Mouse (Mus musculus): ENCODE data around the gene Agbl4. TPM values are rescaled to one million over a fixed set of nuclear protein-coding genes. Genes with fewer than 3 reads are reported as not detected.

Agbl4 gene
- total and polyA plus RNA-seq, 3 experiments, result not detected

DNA sequence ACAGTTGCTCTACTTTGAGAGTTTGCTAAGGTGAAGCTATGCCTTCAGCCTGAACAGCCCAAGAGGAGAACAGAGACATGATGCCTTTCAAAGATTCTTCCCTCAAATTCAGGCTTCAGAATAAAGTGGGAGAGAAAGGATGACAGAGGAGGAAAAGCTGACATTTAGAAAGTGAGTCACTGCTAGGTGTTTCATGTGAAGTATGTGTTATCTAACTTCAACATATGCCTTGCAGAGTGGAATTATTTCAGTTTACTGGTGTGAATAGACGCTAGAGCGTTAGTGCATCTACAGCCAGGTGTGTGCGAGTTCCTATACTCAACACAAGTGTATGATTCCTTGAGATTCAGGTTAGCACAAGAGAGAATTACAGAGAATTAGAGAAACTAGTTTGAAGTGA is 244.0 kb downstream of the Agbl4 start:
- TF ChIP-seq ZC3H11A (IDR thresholded peaks at IDR 0.05; ENCODE audit: low read depth, low read length) (no peak), JUND (IDR thresholded peaks at IDR 0.05; ENCODE audit: low read depth, low read length) (no peak), MXI1 (IDR thresholded peaks at IDR 0.05; ENCODE audit: low read depth, low read length) (no peak), UBTF (IDR thresholded peaks at IDR 0.05; ENCODE audit: borderline replicate concordance, insufficient read depth, low read depth, low read length) (no peak), POLR2A (IDR thresholded peaks at IDR 0.05; ENCODE audit: control insufficient read depth in 1 of 2, insufficient read depth in 1 of 2, low read depth in 1 of 2, low read length in 2 of 2, poor library complexity in 1 of 2) (no peak), USF2 (IDR thresholded peaks at IDR 0.05; ENCODE audit: borderline replicate concordance in 1 of 2, insufficient read depth in 1 of 2, low read depth in 1 of 2, low read length in 2 of 2) (no peak), TBP (IDR thresholded peaks at IDR 0.05; ENCODE audit: low read depth, low read length) (no peak), MYC (IDR thresholded peaks at IDR 0.05; ENCODE audit: low read depth, low read length) (no peak), EP300 (IDR thresholded peaks at IDR 0.05; ENCODE audit: low read depth in 1 of 2, low read length in 2 of 2) (no peak), NRF1 (IDR thresholded peaks at IDR 0.05; ENCODE audit: insufficient read depth, low read depth, low read length, poor library complexity, severe bottlenecking) (no peak), MAX (IDR thresholded peaks at IDR 0.05; ENCODE audit: low read length) (no peak), MYB (IDR thresholded peaks at IDR 0.05; ENCODE audit: low read depth, low read length) (no peak), CHD2 (IDR thresholded peaks at IDR 0.05; ENCODE audit: low read length) (no peak), TCF12 (IDR thresholded peaks at IDR 0.05; ENCODE audit: low read depth, low read length) (no peak), KAT2A (conservative IDR thresholded peaks at IDR 0.05; ENCODE audit: low read depth, low read length) (no peak), POLR2AphosphoS5 (IDR thresholded peaks at IDR 0.05; ENCODE audit: borderline replicate concordance, low read depth, low read length) (no peak), RAD21 (IDR thresholded peaks at IDR 0.05; ENCODE audit: low read depth, low read length) (no peak)
- no peak overlapping the region for H3K4me3 ChIP-seq (ENCODE audit: control insufficient read depth in 1 of 2, insufficient read depth in 1 of 2, low read depth in 2 of 2, low read length in 2 of 2)
- H3K79me2 ChIP-seq (ENCODE audit: control insufficient read depth, insufficient read depth, low read length, poor library complexity), result no peaks in the 10 kb centered on the region
- no peaks in the 10 kb centered on the region for H3K27me3 ChIP-seq (ENCODE audit: control insufficient read depth in 1 of 2, insufficient read depth in 2 of 2, low read length in 2 of 2)
- H3K27ac ChIP-seq (ENCODE audit: control insufficient read depth, low read depth, low read length), result no peak overlapping the region
- H3K36me3 ChIP-seq (ENCODE audit: control insufficient read depth in 1 of 2, insufficient read depth in 2 of 2, low read length in 2 of 2), result no peaks in the 10 kb centered on the region
- H3K4me1 ChIP-seq (ENCODE audit: control insufficient read depth in 1 of 2, insufficient read depth in 2 of 2, low read length in 2 of 2), result no peaks in the 10 kb centered on the region
- no peaks in the 10 kb centered on the region for H3K9me3 ChIP-seq (replicated peaks; ENCODE audit: insufficient read depth, low read length)
- no peak for DNase-seq (ENCODE audit: low read depth, low spot score)
- H3K9ac ChIP-seq (ENCODE audit: control insufficient read depth, low read depth, low read length, poor library complexity, severe bottlenecking), result no peak overlapping the region

GRCm38 (mm10) chr4:110662940-110663339 is 265.5 kb downstream of the Agbl4 start:
- Histone ChIP-seq H3K4me1 (ENCODE audit: control insufficient read depth in 1 of 2, insufficient read depth in 2 of 2, low read length in 2 of 2) (no peaks in the 10 kb centered on the region), H3K27me3 (ENCODE audit: control insufficient read depth in 1 of 2, insufficient read depth in 2 of 2, low read length in 2 of 2) (no peaks in the 10 kb centered on the region), H3K4me3 (ENCODE audit: control insufficient read depth in 1 of 2, insufficient read depth in 1 of 2, low read depth in 2 of 2, low read length in 2 of 2) (no peak overlapping the region), H3K79me2 (ENCODE audit: control insufficient read depth, insufficient read depth, low read length, poor library complexity) (no peaks in the 10 kb centered on the region), H3K36me3 (ENCODE audit: control insufficient read depth in 1 of 2, insufficient read depth in 2 of 2, low read length in 2 of 2) (no peaks in the 10 kb centered on the region), H3K9ac (ENCODE audit: control insufficient read depth, low read depth, low read length, poor library complexity, severe bottlenecking) (no peak overlapping the region), H3K9me3 (replicated peaks; ENCODE audit: insufficient read depth, low read length) (no peaks in the 10 kb centered on the region), H3K27ac (ENCODE audit: control insufficient read depth, low read depth, low read length) (no peak overlapping the region)
- DNase-seq (ENCODE audit: low read depth, low spot score), result no peak
- TF ChIP-seq MAX (IDR thresholded peaks at IDR 0.05; ENCODE audit: low read length), result no peak
- TF ChIP-seq CHD1 (IDR thresholded peaks at IDR 0.05; ENCODE audit: low read depth, low read length), result no peak
- no peak for TF ChIP-seq SMC3 (IDR thresholded peaks at IDR 0.05; ENCODE audit: low read depth, low read length)
